Mouse (Mus musculus) activated CD4-positive, CD25-positive, alpha-beta regulatory T cell, adult 4 months (primary cell): Measurements from ENCODE around the gene Olfr487. TPM values are rescaled to one million over a fixed set of nuclear protein-coding genes. Genes with fewer than 3 reads are reported as not detected.
"Not testable (repeated sequence)": the region's sequence is repeated elsewhere in the genome, so short reads cannot be mapped to it uniquely, and the experiment has no call there.

Experiments
- ATAC-seq: one replicate; pipeline ENCODE4 v1.8.0; 2017
- polyA plus RNA-seq, 2 experiments: library from polyadenylated mRNA; unstranded; fragments of 100-300 nt; shearing (Covaris generic); gene quantifications; one replicate each; pipeline ENCODE4 v1.2.1; 2017

Gene Olfr487
- polyA plus RNA-seq, result not detected

GRCm38 (mm10) chr7:108214536-108214935 lies at the start of gene Olfr487:
TSS of gene Olfr487 (minus strand) at chr7:108214636.
- not testable (repeated sequence) for ATAC-seq

GRCm38 (mm10) chr7:108258247-108258646 lies 43.8 kb upstream of the Olfr487 start, which contains the start of gene Olfr488:
TSS of gene Olfr488 (minus strand) at chr7:108258347.
- no peak for ATAC-seq

GRCm38 (mm10) chr7:108233551-108233950 lies 19.1 kb upstream of the Olfr487 start:
- no peak for ATAC-seq

- ATAC-seq, result no peak
Measured at GRCm38 (mm10) chr7:108196938-108197337, 17.5 kb downstream of the Olfr487 start.

GRCm38 (mm10) chr7:108196337-108196736 lies 18.1 kb downstream of the Olfr487 start:
- ATAC-seq, result not testable (repeated sequence)

GRCm38 (mm10) chr7:108192714-108193113 lies 21.7 kb downstream of the Olfr487 start:
- not testable (repeated sequence) for ATAC-seq

- ATAC-seq, result not testable (repeated sequence)
Measured at GRCm38 (mm10) chr7:108191196-108191595, 23.2 kb downstream of the Olfr487 start.

GRCm38 (mm10) chr7:108185237-108185636 lies 29.2 kb downstream of the Olfr487 start:
- ATAC-seq, result not testable (repeated sequence)

GRCm38 (mm10) chr7:108184401-108184800 lies 30.0 kb downstream of the Olfr487 start:
- ATAC-seq, result not testable (repeated sequence)

GRCm38 (mm10) chr7:108172642-108173041 lies 41.8 kb downstream of the Olfr487 start, which contains the start of gene Olfr486:
TSS of gene Olfr486 (minus strand) at chr7:108172742.
- ATAC-seq, result not testable (repeated sequence)

- ATAC-seq, result no peak
Measured at GRCm38 (mm10) chr7:108159771-108160170, 54.7 kb downstream of the Olfr487 start, which contains the start of gene Olfr485. TSS of gene Olfr485 (minus strand) at chr7:108159871.

Other genes with a start within 250 kb of the Olfr487 start
- gene Olfr476, start 249.8 kb downstream of the Olfr487 start, polyA plus RNA-seq, result not detected
- gene Olfr477, start 227.9 kb downstream of the Olfr487 start, polyA plus RNA-seq, result not detected
- not detected for gene Olfr478, start 180.6 kb downstream of the Olfr487 start, polyA plus RNA-seq
- gene Olfr479, start 163.9 kb downstream of the Olfr487 start, polyA plus RNA-seq, result not detected
- not detected for gene Olfr480, start 147.3 kb downstream of the Olfr487 start, polyA plus RNA-seq
- under 1 TPM in 1 of 2 experiments, not detected in 1; 0.28 TPM for gene Olfr481, start 134.8 kb downstream of the Olfr487 start, polyA plus RNA-seq
- not detected for gene Olfr482, start 117.0 kb downstream of the Olfr487 start, polyA plus RNA-seq
- under 1 TPM in 1 of 2 experiments, not detected in 1; 0.12 TPM for gene Olfr483, start 113.8 kb downstream of the Olfr487 start, polyA plus RNA-seq
- not detected for gene Olfr484, start 87.2 kb downstream of the Olfr487 start, polyA plus RNA-seq
- gene Olfr485, start 54.8 kb downstream of the Olfr487 start, polyA plus RNA-seq, result not detected
- not detected for gene Olfr486, start 41.9 kb downstream of the Olfr487 start, polyA plus RNA-seq
- under 1 TPM in 1 of 2 experiments, not detected in 1; 0.09 TPM for gene Olfr488, start 43.7 kb upstream of the Olfr487 start, polyA plus RNA-seq
- not detected for gene Olfr490, start 74.3 kb upstream of the Olfr487 start, polyA plus RNA-seq
- gene Olfr491, start 98.8 kb upstream of the Olfr487 start, polyA plus RNA-seq, result not detected
- not detected for gene Olfr492, start 109.0 kb upstream of the Olfr487 start, polyA plus RNA-seq
- not detected for gene Olfr493, start 132.3 kb upstream of the Olfr487 start, polyA plus RNA-seq
- not detected for gene Olfr494, start 150.7 kb upstream of the Olfr487 start, polyA plus RNA-seq
- gene Olfr495, start 178.5 kb upstream of the Olfr487 start, polyA plus RNA-seq, result not detected
- gene Olfr497, start 205.8 kb upstream of the Olfr487 start, polyA plus RNA-seq, result not detected